Mouse (Mus musculus) leukemia stem cell, adult 10-12 weeks (primary cell): ENCODE measurements around the gene Nog. TPM values are rescaled to one million over a fixed set of nuclear protein-coding genes. Genes with fewer than 3 reads are reported as not detected.

Source experiments
- polyA plus RNA-seq: library from polyadenylated mRNA; stranded (reverse); fragments of >175 nt; gene quantifications from 2 replicates; pipeline ENCODE4 v1.2.3, GENCODE M21; 2012; ENCODE audit warnings: low replicate concordance

Nog gene
- not detected in 2 replicates for polyA plus RNA-seq

DNA sequence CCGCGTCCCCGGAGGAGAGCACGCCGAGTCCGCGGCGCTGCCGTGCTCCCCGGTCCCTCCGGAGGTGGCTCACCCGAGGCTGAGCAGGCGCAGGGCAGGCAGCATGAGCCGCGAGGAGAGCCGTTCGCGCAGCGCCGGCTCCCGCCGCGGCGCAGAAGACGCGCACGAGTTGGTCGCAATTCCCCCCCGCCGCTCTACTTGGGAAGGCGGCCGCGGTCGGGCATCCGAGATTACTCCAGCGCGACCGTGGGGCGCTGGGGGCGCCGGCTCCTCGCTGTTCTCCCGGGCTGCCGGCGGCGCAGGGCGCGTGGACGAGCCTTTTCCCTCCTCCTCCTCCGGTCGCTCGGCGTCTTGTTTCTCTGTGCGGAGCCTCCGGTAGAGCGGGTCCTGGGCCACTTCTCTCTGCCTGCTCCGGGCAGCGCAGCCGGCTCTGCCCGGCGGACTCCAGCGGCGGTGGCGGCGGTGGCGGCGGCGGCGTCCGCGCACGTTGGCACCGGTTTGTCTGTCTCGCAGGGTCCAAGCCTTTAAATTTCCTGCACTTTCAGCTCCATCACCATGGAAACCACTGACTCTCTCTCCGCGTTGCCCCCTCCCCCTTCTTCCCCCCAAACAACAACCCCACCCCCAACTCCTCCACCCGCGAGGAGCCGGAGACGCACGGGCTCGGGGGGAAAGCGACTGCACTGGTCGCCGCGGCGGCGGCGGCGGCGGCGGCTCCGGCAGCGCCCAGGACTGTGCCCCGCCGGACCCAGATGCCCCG, at the start of gene Nog:
TSS of gene Nog (minus strand) at position 277 of the 760 bp plus-strand sequence.

Other genes with a start within 250 kb of the Nog start
- gene Dgke, start 235.5 kb downstream of the Nog start, polyA plus RNA-seq, result 0.60 and 1.5 TPM in 2 replicates
- gene Gm525, start 228.5 kb downstream of the Nog start, polyA plus RNA-seq, result not detected in 2 replicates